Mouse (Mus musculus) v-Abl transformed pro-B cells (cell line): ENCODE measurements around the gene Doc2a.

Experiments
- in situ Hi-C, 2 experiments: fragments of 400-800 bp; cut with MboI; formaldehyde crosslinking; loops; one replicate each; pipeline ENCODE4 v1.15.1; 2025; ENCODE audit not compliant: unreplicated experiment in 2 of 2

Doc2a gene

DNA sequence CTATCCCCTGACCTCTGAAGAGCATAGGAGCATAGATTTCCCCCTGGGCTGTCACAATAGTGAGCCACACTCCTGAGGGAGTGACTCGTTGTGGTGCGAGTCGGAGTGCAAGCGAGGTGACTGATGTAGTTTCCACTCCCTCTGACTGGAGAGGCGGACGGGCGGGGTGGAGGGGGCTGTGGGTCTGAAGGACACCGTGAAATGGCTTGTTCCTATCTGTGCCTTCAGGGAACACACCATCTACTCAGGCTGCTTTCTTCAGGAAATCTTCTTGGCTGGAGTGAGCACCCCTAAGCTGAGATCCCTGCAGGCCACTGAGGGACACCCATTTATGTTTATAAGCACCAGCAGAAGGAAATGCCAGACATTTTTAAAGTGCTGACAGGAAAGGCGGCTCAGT, 24.5 kb upstream of the Doc2a start:
- in situ Hi-C loops, result loop anchor here (10.0 kb wide), 2 partner anchors 122 to 392 kb away; partner anchors contain the start of gene Asphd1 (in 1 of the 2)

DNA sequence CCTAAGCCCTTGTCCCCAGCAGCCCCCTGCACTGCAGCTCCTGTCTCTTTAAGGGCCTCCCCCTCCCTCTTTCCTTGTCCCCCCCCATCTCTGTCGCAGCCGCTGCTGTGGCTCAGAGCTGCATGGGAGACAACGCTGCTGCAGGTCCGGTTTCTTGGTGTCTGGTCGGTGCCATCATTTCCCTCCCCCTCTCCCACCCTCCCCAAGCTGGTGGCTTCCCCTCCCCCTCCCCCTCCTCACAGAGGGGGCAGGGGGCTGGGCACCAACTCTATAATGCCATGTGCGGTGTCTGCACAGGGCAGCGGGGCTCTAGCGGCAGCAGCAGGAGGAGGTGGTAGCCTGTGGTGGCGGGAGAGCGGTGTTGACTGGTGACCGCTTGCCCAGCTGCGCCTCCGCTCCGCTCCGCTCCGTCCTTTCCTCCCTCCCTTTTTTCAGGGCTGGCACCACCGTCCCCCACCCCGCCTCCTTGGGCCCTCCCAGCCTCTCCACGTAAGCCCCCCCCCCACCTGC, 24.0 kb upstream of the Doc2a start:
- in situ Hi-C loops, result loop anchor here (10.0 kb wide), 2 partner anchors 122 to 392 kb away; partner anchors contain the start of gene Asphd1 (in 1 of the 2)

DNA sequence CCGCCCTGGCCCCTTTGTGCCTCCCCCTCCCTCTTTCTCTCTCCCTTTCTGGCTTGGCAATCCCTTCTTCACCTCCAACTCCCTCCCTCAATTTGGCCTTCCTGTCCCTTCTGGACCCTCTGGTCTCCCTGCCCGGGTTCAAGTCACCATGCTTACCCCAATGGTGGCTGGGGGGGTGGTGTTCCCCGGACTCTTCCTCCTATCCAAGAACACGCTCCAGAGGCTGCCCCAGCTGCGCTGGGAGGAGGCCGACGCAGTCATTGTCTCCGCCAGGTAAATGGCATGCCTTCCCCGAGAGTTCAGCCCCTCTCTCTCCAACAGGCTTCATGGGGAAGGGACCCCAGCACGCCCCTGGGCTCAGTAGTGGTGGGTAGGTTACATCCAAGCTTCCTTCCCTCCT, 23.3 kb upstream of the Doc2a start:
- in situ Hi-C loops, result loop anchor here (10.0 kb wide), 2 partner anchors 121 to 391 kb away; partner anchors contain the start of gene Asphd1 (in 1 of the 2)

DNA sequence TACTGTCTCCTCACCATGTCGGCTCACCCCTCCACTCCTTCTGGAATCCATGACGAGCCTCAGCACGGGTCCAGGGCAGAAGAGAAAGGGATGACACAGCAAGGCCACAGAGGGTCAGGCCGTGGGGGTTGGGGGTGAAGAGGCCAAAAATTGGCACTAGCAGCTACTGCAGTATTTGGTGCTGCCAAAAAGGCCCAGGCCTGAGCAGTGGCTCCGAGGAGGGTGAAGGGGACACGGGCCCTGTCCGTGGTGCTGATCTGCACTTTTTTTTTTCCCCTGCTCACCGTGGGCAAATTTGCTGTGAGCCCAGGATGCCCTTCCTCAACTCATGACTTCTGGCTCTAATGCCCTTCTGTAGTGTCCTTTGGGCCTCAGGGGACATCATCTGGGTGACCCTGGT, 21.8 kb upstream of the Doc2a start:
- in situ Hi-C loops, result loop anchor here (10.0 to 25.0 kb wide), 3 partner anchors 119 to 389 kb away; partner anchors contain the start of genes Asphd1 (in 1 of the 2) and Sez6l2 (in 1 of the 2)

DNA sequence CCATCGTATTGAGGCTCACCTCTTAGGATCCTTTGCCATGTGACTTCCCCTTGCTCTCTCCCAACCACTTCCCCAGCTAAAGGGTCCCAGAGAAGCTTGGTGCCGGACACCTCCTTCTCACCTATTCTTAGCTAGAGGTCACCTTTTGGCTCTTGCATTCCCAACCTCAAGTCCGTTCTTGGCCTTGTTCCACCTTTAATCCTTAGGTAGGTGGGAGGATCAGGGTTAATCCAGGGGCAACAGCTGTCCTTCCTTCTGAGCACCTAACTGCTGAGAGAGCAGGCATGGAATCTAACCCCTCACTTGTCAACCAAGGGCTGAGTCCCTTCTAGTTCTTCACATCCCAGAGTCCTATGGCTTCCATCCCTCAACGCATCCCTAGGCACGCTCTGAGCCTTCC, 21.3 kb upstream of the Doc2a start:
- in situ Hi-C loops, result loop anchor here (10.0 to 25.0 kb wide), 3 partner anchors 119 to 389 kb away; partner anchors contain the start of genes Asphd1 (in 1 of the 2) and Sez6l2 (in 1 of the 2)

DNA sequence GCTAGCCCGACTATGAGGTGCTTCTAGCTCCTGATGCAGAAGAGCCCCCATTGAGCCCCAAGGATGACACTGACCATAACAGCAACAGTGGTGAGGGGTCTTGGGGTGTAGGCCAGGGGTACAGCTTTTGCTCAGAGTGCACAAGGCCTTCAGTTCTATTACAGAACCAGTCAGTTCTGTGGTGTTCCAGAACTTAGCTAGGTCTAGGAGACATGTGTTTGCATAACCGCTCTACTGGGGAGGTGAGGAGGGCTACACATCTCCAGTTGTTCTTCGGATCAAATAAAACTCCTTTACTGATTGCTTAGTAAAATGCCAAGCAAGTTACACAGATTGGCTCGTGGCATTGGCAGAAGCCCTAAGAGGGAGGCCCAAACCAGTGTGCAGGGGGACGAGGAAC, 15.7 kb upstream of the Doc2a start, which contains the start of gene 4930451I11Rik:
4930451I11Rik (minus strand) TSS at position 101 of the 400 bp plus-strand sequence.
- in situ Hi-C loops, result loop anchor here (5.0 to 25.0 kb wide), 4 partner anchors 131 to 353 kb away; partner anchors contain the start of genes Pagr1a (in 1 of the 2), Pagr1b (in 1 of the 2) and Sez6l2 (in 1 of the 2)

DNA sequence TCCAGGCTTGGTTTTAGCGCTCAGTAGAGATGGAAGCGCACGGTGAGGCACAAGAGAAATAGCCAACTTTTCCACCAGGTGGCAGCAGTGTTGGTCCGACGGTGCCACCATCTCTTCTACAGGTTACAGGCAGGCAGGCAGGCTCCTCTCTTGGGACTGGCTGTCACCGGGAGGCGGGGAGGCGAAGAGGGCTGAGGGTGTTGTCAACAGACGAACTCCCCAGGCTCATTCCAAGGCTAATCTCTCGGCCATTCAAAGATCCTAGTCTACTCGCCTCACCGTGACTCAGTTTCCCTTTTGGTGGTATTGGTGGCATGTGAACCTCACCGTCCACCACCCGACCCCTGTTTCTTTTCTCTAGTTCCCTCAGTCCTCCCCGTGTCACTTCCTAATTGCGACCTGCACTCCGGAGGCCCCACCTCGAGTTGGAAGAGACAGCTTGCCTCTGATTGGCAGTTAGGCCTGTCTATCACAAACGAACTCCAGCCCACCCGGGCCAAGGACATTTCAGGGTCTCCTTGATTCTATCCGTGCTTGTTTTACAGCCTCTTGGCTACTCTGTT, 15.1 kb upstream of the Doc2a start:
- in situ Hi-C loops, result loop anchor here (5.0 to 25.0 kb wide), 4 partner anchors 130 to 353 kb away; partner anchors contain the start of genes Pagr1a (in 1 of the 2), Pagr1b (in 1 of the 2) and Sez6l2 (in 1 of the 2)

DNA sequence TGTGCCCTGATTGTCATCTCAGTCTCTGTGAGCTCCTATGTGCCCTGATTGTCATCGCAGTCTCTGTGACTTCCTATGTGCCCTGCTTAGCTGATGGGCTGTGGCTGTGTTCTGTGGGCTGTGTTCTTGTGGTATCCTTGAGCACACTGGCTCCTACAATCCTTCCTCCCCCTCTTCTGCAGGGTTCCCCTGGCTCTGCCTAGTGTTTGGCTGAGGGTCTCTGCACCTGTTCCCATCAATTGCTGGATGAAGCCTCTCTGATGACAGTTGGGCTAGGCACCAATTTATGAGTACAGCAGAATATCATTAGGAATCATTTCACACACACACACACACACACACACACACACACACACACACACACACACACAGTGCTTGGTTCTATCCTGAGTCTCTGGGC, 13.9 kb upstream of the Doc2a start:
- in situ Hi-C loops, result loop anchor here (5.0 to 25.0 kb wide), 4 partner anchors 129 to 352 kb away; partner anchors contain the start of genes Pagr1a (in 1 of the 2), Pagr1b (in 1 of the 2) and Sez6l2 (in 1 of the 2)

DNA sequence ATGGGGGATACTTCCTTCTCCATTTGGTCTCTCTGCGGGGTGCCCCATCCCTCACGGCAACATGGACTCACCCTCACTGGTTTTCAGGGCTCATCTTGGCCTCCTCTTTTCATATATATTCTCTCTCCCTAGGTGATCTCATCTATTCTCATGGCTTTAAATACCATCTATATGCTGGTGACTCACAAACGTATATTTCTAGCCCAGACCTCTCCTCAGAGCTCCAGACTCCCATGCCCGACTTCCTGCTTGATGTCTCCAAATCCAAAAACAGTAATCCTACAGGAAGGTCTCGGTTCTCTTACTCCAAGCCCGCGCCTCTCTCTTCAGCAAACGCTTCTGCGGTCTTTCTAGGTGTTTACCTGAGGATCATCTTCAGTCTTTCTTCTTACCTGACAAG, 3.9 kb upstream of the Doc2a start:
- in situ Hi-C loops, result loop anchor here in 1 of 2 experiments (25.0 kb wide), 1 partner anchor 119 kb away; the partner anchor contains the start of gene Sez6l2

DNA sequence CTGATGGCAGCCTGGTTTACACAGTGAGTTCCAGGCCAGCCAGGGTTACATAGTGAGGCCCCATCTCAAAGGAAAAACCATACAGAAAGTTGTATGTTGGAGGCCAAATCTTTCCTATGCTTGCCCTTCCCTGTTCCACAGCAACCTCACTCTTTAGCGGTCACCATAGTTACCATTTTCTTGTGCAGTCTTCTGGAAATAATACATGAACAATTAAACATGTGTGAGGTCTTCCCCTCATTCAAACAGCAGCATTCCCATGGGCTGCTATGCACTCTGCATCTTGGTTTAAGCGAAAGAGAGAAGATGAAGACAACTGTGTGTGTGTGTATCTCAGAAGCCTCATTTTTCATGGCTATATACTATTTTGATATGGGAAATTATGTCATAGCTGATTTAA, 1.7 kb upstream of the Doc2a start:
- in situ Hi-C loops, result loop anchor here in 1 of 2 experiments (25.0 kb wide), 1 partner anchor 117 kb away; the partner anchor contains the start of gene Sez6l2

DNA sequence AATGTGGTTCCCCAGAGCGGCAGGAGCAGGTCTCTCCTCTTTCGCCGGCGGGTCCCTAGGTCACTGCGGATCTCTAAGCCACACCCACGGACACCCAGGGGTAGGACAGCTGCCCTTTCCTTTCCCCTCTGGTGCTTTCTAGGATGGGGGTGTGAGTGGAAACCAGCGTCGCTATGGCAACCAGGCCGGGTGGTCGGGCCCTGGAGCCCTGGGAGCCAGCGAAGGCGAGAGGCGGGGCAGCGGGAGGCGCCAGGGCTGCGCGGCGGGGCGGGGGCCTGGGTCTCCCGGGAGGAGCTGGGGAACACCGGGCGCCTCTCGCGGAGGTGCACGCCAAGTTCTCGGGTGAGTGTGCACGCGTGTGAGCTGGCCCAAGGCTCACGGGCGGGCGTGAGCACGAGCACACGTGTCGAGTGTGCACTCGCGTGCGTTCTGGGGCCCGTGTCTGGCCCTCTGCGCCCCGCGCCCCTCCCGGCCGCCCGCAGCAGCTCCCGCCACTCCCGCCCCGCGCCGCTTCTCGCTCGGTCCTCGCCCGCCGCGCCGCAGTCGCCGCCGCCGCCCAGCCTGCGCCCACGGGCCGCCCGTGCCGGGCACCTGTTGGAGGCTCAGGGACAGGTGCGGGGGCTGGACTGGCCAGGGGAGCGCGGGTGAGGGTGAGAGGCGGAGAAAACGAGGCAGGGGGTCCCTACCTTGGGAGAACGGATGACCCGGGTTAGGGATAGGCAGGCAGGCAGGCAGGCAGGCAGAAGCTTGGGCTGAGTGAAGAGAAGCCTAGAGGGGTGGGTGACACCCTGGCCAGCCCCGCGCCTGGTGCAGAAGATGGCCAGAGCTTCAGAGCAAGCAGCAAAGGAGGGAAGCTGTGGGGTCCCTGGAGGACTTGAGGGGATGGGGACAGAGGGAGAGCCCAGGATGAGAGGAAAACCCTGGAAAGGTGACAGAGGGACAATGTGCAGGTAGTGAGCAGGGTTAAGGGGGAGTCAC, 494 bp downstream of the Doc2a start:
- in situ Hi-C loops, result loop anchor here in 1 of 2 experiments (25.0 kb wide), 1 partner anchor 115 kb away; the partner anchor contains the start of gene Sez6l2

DNA sequence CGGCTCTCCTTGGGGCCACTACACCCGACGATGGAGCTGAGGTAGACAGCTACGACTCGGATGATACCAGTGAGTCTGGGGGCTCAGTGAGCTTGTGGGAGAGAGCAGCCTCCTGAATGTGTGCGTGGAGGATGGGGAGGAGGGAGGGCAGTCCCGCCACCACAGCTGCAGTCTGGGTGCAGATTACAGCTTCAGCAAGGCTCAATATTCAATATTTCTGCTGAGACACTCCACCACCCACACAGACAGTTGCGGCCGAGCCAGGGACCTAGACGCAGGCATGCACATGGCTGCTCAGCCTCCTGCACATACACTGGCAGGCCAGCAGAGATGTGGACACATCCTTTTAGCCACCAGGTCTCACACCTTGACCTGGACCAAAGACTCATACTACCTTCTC, 1.6 kb downstream of the Doc2a start:
- in situ Hi-C loops, result loop anchor here in 1 of 2 experiments (25.0 kb wide), 1 partner anchor 114 kb away; the partner anchor contains the start of gene Sez6l2

DNA sequence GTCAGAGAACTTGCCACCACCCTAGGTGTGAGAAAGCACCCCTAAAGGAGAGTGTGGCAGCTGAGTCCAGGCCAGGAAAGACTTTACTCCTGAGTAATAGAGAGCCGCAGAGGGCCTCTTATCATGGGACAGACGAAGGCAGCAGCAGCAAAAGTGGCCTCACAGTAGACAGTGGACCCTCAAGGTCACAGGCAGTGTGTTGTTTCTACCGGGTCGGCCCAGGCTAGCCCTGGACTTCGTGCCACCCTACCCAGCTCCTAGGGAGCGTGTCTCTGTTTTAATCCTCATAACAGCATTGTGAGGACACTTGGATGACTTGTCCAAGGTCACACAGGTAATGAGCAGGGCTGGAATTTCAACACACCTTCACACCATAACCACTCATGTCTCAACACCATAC, 2.9 kb downstream of the Doc2a start:
- in situ Hi-C loops, result no loop called here

DNA sequence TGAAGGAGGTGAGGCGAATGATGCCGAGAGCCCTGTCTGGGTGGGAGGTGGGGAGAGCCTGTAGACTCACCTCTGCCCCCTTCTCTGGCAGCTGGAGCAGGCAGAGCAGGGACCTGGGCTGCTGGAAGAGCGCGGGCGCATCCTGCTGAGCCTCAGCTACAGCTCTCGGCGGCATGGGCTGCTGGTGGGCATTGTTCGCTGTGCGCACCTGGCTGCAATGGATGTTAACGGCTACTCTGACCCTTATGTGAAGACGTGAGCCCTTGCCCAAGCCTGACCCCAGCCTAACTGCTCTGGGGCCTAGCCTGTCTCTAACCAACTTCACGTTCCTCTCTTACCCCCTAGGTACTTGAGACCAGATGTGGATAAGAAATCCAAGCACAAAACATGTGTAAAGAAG, 4.0 kb downstream of the Doc2a start:
- in situ Hi-C loops, result no loop called here

DNA sequence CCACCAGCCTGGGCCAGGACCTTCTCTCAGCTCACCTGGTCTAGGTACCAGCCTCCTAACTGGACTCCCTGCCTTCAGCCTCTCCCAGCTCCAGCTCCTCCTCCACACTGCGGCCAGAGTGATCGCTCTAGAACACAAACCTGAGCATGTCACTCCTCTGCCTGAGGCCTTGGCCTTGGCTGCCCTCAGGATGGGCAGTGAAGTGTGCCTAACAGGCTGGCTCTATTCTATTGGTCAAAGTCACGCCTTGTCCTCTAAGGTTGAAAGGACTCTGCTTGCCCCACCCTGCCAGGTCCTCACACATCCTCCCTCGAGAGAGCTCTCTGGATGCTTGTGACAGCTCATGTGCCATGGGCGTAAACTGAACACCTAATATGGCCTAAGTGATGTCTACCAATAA, 6.2 kb downstream of the Doc2a start:
- in situ Hi-C loops, result no loop called here

DNA sequence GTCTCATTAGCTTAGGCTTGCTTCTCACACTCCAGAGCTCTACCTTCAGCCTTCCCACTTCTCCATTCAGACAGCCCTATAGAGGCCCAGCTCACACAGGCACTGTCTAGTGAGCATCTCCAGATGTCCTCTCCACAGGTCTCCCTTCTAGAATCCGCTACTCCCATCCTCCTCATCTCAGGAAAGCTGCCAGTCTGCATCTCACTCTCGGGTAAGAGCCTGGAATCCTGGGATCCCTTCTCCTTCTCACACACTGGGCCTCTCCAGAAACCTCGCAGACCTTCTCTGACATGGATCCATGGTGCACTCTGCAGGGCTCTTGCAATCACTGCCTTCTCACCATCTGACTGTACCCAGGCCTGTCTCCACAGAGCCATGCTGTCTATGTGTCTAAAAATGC, 8.4 kb downstream of the Doc2a start:
- in situ Hi-C loops, result no loop called here

DNA sequence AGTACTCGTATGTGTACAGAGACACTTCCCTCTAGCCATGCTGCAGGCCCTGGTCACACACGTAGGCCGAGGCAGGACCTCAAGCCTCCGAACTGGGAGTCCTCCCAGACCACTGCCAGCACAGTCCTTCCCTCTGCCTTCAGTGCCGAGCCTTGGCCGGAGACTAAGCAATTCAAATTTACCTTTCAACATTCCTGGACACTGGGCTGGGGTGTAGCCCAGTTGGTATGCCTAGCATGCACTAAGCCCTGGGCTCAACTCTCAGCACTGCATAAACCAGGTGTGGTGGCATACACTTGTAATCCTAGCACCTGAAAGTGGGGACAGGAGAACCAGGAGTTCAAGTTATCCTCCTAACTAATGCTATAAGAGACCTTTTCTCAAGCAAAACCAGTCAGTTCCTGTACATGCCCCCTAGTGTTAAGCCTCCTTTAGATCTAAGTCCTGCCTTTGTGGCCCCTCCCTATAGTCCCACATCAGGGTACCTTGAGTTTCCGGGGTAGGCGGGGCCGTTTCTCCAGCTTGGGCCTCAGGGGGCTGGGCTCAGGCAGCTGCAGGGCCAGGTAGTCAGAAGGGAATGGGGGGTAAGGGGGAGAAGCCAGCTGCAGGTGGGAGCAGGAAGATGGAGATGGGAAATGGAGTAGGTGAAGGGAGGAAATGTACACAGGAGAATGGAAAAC, 9.7 kb downstream of the Doc2a start:
- in situ Hi-C loops, result no loop called here

DNA sequence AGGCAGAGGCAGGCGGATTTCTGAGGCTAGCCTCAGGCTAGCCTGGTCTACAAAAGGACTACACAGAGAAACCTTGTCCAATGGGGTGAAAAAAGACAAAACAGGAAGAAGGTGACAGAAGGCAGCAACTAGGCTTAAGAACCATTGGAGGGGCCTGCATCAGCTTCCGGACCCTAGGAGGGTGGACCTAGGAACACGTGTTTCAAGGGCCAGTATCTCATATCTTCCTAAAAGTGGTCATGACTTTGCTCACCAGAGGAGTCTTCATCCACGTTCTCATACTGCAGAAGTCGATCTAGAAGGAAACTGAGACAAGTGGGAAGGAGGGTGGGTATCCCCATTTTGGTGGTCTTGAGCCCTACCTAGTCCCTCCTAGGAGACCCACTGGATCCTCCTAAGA, 13.8 kb downstream of the Doc2a start:
- in situ Hi-C loops, result no loop called here

DNA sequence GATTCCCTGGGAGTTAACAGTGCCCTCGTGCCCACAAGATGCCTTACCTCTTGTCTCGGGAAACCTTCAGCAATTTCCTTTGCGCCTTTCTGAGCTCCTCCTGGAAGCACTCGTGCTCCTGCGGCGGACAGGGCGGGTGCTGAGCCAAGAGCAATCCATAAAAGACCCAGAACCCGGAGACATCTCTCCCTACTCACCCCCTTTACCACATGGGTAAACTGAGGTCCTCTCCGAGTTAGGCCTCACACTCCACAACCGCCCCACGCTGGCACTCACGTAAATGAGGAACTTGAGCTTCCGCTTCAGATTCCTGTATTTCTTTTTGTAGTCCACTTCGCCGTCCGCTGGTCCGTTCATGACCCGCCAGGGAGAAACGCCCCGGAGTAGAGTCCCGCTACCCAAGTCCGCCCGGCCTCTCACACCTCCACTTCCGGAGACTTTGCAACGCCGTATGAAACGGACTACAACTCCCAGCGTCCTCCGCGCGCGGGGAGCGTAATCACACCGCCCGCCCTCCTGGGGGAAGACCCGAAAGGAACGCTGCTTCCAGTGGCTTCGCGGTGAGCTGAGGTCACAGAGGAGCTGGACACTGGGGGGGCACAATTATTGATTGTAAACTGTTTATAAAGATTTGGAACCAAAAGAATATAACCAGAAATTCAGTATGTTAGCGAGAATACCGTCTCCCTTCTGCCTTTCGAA, 14.4 kb downstream of the Doc2a start, which contains the start of gene Hirip3:
Hirip3 (plus strand) TSS at position 544 of the 702 bp plus-strand sequence.
- in situ Hi-C loops, result no loop called here
